Mouse (Mus musculus) megakaryocyte, embryonic 14.5 days (primary cell): Measurements from ENCODE around the gene Fam210b.

Source experiments
- FLI1 ChIP-seq: IDR thresholded peaks from 2 replicates; pipeline ENCODE4 v1.6.1; 2012; ENCODE audit warnings: low read length, inconsistent platforms, mixed read lengths
- GATA1 ChIP-seq: IDR thresholded peaks from 3 replicates; pipeline ENCODE4 v1.6.1; 2012; ENCODE audit warnings: mixed read lengths, low read length, inconsistent platforms, borderline replicate concordance

DNA sequence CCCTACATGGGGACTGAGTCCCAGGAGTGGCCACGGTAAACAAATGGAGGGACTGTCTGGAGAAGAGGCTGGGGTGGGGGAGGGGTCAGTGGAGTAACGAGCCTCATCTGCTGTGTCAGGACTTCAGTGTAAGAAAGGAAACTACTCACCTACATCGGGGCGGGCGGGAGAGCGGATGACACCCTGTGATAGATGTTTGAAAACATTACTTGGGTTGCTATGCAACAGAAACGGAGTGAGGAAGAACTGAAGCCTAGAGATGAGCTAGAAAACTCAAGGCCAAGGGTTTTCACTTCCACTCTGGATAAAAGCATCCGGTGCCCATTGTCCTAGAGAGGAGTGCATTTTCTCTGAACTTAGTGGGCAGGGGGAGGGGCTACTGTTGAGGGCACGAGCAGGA, 54.5 kb downstream of the Fam210b start:
- no peak for TF ChIP-seq GATA1
- no peak for TF ChIP-seq FLI1
